Mouse (Mus musculus): ENCODE data around the gene Noto. TPM values are rescaled to one million over a fixed set of nuclear protein-coding genes. Genes with fewer than 3 reads are reported as not detected.

Gene Noto
- polyA plus RNA-seq (2014; fragmentation: Illumina TruSeq; extraction: RNeasy Lipid Tissue Mini Kit (QIAGEN cat#74804); ENCODE audit: low read depth, low replicate concordance) = not detected

DNA sequence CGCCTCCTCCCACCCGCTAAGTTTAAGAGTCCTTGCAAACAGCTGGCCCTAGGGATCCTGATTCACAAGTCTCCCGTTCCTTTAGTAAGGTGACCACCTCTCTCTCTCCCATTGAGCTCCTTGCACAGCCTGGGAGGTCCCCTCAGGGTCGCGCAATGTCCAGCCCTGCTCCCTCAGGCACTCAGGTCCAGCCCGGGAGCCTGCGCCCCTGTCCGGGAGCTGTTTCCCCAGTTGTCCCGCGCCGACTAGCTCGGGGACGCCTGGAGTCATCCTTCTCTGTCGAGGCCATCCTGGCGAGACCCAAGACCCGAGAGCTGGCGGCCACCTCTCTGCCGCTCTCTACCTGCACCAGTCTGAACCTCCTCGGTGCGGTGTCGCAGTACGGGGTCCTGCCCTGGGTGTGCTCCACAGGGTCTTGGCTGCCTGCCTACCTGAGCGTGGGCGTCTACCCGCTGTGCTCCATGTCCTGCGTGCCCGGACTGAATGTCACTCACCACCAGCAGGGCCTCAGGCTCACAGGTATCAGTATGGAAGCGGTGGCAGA lies at the start of gene Noto:
TSS of gene Noto (plus strand) at position 51 of the 544 bp plus-strand sequence.

DNA sequence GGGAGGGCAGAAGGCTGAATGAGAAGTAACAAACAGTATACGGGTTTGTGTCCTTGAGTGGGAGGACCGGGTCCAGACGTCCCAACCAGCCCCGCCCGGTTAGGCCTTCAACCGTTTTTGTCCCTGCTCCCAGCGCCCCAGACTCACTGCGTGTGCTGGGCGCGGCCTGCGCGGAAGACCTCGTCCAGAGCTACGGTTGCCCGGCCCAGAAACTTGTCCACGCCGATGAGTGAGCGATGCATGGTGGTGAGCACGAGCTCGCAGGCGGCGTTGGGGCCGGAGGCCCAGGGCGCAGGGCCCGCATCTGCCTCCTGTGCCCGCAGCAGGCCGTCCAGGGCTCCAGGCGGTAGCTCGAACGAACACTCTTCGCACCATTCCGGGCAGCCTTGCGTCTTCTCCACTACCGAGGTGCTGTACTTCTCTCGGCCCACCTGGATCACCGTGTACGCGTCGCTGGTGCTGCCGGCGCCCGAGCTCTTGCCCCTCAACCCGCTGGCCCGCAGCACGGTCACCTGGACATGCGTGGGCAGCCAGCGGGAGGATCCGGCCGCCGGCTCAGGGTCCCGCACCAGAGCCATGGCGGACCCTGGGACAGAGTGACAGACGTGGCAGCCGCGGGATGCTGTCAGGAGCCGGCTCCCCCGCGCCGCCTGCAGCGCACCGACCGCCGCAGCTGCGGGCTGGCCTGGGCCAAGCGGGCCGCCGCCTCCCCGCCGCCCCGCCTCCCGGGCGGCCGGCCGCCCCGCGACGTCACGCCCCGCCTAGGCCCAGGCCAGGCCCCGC lies 49.5 kb upstream of the Noto start, which contains the start of gene Rab11fip5:
TSS of gene Rab11fip5 (minus strand) at position 684 of the 783 bp plus-strand sequence.

DNA sequence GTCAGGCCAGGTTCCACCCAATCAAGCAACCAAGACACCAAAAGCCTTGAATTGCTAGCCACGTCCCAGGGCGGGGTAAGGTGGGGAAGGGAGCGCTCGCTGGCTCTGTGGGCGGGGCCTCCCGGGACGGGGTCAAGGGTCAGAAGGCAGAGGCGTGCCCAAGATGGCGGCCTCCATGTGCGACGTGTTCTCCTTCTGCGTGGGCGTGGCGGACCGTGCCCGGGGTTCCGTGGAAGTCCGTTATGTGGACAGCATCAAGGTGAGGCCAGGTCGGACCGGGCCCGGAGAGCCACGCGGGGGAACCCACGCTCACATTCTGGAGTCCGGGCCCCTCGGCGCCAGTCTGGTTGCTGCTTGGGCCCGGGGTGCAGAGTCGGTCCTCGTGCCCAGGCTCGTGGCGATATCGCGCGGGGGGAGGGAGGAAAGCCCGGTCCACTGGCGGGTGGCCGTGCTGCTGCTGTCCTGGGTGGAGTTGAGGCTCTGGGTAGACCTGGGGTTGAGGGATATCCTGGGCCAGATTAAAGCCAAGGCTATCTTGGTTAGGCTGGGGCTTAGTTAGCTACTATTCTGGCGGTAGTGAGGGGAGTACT lies 8.3 kb downstream of the Noto start, which contains the start of gene Smyd5:
TSS of gene Smyd5 (plus strand) at position 148 of the 590 bp plus-strand sequence.

DNA sequence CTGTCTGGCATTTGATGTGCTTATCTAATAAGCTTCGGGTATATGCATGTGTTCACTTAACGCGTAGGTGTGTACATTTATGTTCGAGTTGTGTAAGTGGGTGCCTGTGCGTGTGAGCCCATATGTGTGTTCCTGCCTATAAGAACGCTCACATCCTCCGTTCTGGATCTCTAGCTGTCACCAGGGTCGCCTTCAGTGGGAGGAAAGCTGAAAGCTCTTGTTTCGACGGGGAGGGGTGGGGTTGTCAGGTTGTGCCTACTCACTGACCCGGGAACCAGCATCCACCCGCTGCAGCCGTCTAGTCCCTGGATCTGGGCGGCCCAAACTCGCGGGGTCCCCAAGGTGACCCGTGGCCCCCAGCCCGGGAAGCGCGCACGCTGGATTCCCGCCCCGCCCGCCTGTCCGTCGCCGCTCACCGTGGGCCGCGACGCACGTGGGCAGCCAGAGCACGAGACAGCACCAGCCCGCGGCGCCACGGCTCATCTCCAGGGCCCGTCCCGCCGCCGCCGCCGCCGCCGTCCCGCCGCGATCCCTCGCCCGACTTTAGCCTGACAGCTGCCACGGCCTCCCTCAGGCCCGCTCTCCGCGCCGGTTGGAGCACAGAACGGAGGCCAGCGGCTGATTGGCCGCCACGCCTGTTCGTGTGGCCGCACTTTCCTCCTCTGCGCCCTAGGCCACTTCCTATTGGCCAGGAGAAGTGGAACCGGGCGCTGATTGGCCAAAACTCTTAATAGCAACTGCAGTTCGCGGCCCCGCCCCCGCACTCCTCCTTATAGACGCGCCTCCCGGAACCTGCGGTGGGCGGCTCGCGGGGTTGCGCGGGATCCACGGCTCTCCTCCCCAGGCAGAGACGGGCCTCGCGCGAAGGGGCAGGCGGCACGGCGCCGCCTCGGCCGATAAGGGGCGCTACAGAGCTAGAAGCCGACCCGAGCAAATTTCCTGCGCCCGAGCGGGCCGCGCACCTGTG lies 27.3 kb downstream of the Noto start, which contains the start of gene Cct7:
TSS of gene Cct7 (plus strand) at position 818 of the 967 bp plus-strand sequence.

DNA sequence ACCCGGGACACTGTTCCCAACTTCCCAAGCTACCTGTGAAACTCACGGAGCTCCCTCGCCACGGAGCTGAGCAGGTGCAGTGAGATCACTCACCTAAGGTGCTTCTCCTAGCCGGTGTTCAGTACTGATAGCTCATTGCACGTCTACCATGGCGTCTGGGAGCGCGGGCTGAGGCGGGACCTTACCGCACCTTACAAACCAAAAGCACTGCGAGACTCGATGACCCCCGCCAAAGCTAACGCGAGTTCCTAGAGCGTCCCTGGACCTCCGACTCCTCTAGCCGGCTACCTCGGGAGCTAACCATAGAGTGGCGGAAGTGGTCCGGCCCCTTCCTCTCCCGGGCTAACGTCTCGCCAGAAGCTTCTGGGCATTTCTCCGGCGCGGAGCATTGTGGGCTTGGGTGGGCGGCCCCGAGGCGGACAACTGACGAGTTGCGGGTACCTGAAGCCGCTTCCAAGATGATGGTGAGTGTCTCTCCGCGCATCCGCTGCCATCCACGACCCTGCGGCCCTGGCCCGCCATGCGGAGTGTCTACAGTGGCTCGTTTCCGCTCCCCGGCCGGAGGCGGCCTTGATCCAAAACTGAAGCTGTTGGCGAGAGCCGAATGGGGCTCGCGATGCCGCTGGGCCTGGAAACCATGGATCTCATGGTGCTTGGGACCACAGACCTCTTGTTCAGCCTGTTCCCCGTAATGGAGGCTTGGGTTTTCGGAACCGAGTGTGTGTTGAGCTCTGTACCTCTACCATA lies 28.2 kb downstream of the Noto start, which contains the start of gene Pradc1:
TSS of gene Pradc1 (minus strand) at position 307 of the 747 bp plus-strand sequence.

Other genes starting within 250 kb of the Noto start
- 0.36 TPM for gene Emx1, start 236.4 kb upstream of the Noto start, polyA plus RNA-seq (2014; fragmentation: Illumina TruSeq; extraction: RNeasy Lipid Tissue Mini Kit (QIAGEN cat#74804); ENCODE audit: low read depth, low replicate concordance)
- gene Sfxn5, start 90.5 kb upstream of the Noto start, polyA plus RNA-seq (2014; fragmentation: Illumina TruSeq; extraction: RNeasy Lipid Tissue Mini Kit (QIAGEN cat#74804); ENCODE audit: low read depth, low replicate concordance) = 4.4 TPM
- gene Rab11fip5, start 49.3 kb upstream of the Noto start, polyA plus RNA-seq (2014; fragmentation: Illumina TruSeq; extraction: RNeasy Lipid Tissue Mini Kit (QIAGEN cat#74804); ENCODE audit: low read depth, low replicate concordance) = 5.6 TPM
- 2.1 TPM for gene Smyd5, start 8.1 kb downstream of the Noto start, polyA plus RNA-seq (2014; fragmentation: Illumina TruSeq; extraction: RNeasy Lipid Tissue Mini Kit (QIAGEN cat#74804); ENCODE audit: low read depth, low replicate concordance)
- gene Cct7, start 27.6 kb downstream of the Noto start, polyA plus RNA-seq (2014; fragmentation: Illumina TruSeq; extraction: RNeasy Lipid Tissue Mini Kit (QIAGEN cat#74804); ENCODE audit: low read depth, low replicate concordance) = 69.5 TPM
- 3.1 TPM for gene Pradc1, start 28.1 kb downstream of the Noto start, polyA plus RNA-seq (2014; fragmentation: Illumina TruSeq; extraction: RNeasy Lipid Tissue Mini Kit (QIAGEN cat#74804); ENCODE audit: low read depth, low replicate concordance)
- gene Fbxo41, start 79.1 kb downstream of the Noto start, polyA plus RNA-seq (2014; fragmentation: Illumina TruSeq; extraction: RNeasy Lipid Tissue Mini Kit (QIAGEN cat#74804); ENCODE audit: low read depth, low replicate concordance) = not detected
- gene Egr4, start 89.7 kb downstream of the Noto start, polyA plus RNA-seq (2014; fragmentation: Illumina TruSeq; extraction: RNeasy Lipid Tissue Mini Kit (QIAGEN cat#74804); ENCODE audit: low read depth, low replicate concordance) = not detected
- gene Alms1, start 163.6 kb downstream of the Noto start, polyA plus RNA-seq (2014; fragmentation: Illumina TruSeq; extraction: RNeasy Lipid Tissue Mini Kit (QIAGEN cat#74804); ENCODE audit: low read depth, low replicate concordance) = 4.8 TPM